Mouse (Mus musculus): ENCODE data around the gene Entpd7.

DNA sequence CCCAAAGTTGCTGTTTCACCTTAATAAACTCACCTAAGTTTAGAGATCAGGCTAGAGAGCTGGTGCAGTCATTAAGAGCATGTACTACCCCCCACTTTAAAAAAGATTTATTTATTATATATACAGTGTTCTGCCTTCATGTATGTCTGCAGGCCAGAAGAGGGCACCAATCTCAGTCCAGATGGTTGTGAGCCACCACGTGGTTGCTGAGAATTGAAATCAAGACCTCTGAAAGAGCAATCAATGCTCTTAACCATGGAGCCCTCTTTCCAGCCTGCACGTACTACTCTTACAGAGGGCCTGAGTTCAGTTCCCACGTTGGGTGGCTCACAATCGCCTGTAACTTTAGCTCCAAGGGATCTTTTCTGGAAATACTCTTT, 22.1 kb upstream of the Entpd7 start:
- TF ChIP-seq CTCF (IDR thresholded peaks at IDR 0.05; ENCODE audit: extremely low read depth, insufficient read length, insufficient replicate concordance, low read depth, low read length) = no peak
- TF ChIP-seq POLR2A (IDR thresholded peaks at IDR 0.05; ENCODE audit: low read depth, low read length) = no peak

All from small intestine, adult 2 months (tissue).